Mouse (Mus musculus): ENCODE results near the gene Sptb. TPM values are rescaled to one million over a fixed set of nuclear protein-coding genes. Genes with fewer than 3 reads are reported as not detected.

Sptb gene
- polyA plus RNA-seq, 2 experiments, result 39.7 to 59.4 TPM

DNA sequence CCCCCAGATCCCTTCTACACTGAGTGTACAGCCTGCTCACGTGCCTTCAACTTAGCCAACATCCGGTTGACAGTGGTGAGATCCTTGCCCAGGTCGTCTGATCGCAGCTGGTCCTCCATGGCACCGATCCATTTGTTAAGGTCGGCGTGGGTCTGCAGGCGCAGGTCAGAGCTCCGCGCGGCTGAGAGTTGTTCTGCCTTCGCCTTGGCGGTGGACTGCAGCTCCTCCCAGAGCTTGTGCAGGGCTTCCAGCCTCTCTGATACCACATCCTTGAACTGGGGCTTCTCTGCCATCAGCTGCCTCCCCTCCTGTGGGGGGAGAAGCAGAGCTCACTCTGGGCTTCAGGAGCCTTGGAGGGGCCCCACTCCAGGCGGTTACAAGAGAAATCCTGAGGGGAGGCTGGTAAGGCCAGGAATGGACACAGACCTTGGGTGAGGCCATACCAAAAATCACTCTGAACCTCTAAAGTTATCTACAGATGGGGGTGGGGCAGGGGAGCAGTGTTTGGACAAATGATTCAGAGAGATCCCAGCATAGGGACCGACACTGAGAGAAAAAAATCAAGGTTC lies 101.3 kb downstream of the Sptb start:
- no peak for TF ChIP-seq CTCF (IDR thresholded peaks at IDR 0.05; ENCODE audit: low read depth)
- H3K9ac ChIP-seq (replicated peaks), result no peak overlapping the region
- no peaks in the 10 kb centered on the region for H3K4me1 ChIP-seq (replicated peaks; ENCODE audit: control insufficient read depth in 2 of 2, insufficient read depth in 2 of 2, low read length in 1 of 2)
- DNase-seq (ENCODE audit: low read depth in 3 of 3, low spot score in 3 of 3) (no peak), ATAC-seq (ENCODE audit: insufficient read depth) (no peak)
- H3K27ac ChIP-seq, result no peak overlapping the region
- H3K27me3 ChIP-seq (ENCODE audit: control insufficient read depth, insufficient read depth, low read length), result no peaks in the 10 kb centered on the region
- WGBS (ENCODE audit: insufficient replicate concordance), result 82% methylated on average over 15 of the region's 15 CpGs
- H3K36me3 ChIP-seq (replicated peaks; ENCODE audit: control insufficient read depth, insufficient read depth, low read depth), result peaks cover 100% of the 10 kb centered on the region
- H3K4me3 ChIP-seq (ENCODE audit: insufficient read depth in 1 of 2, low read depth in 2 of 2, low read length in 2 of 2), result no peak overlapping the region
- H3K4me2 ChIP-seq (ENCODE audit: low read depth), result no peak overlapping the region
- no peaks in the 10 kb centered on the region for H3K9me3 ChIP-seq (ENCODE audit: control insufficient read depth, low read length)

GRCm38 (mm10) chr12:76608241-76608640 lies 102.1 kb downstream of the Sptb start:
- Histone ChIP-seq H3K27me3 (ENCODE audit: control insufficient read depth, insufficient read depth, low read length) (no peaks in the 10 kb centered on the region), H3K4me3 (ENCODE audit: insufficient read depth in 1 of 2, low read depth in 2 of 2, low read length in 2 of 2) (no peak overlapping the region), H3K4me1 (replicated peaks; ENCODE audit: control insufficient read depth in 2 of 2, insufficient read depth in 2 of 2, low read length in 1 of 2) (no peaks in the 10 kb centered on the region), H3K9ac (replicated peaks) (no peak overlapping the region), H3K9me3 (ENCODE audit: control insufficient read depth, low read length) (no peaks in the 10 kb centered on the region), H3K36me3 (replicated peaks; ENCODE audit: control insufficient read depth, insufficient read depth, low read depth) (peaks cover 100% of the 10 kb centered on the region), H3K27ac (no peak overlapping the region), H3K4me2 (ENCODE audit: low read depth) (no peak overlapping the region)
- DNase-seq (ENCODE audit: low read depth in 3 of 3, low spot score in 3 of 3), result no peak
- WGBS (ENCODE audit: insufficient replicate concordance), result 88% methylated on average over 11 of the region's 11 CpGs
- no peak for ATAC-seq (ENCODE audit: insufficient read depth)
- TF ChIP-seq CTCF (IDR thresholded peaks at IDR 0.05; ENCODE audit: low read depth), result no peak
- no peak for TF ChIP-seq EP300 (IDR thresholded peaks at IDR 0.05; ENCODE audit: low read depth)

- DNase-seq (ENCODE audit: low read depth in 3 of 3, low spot score in 3 of 3), result no peak
- H3K27me3 ChIP-seq (ENCODE audit: control insufficient read depth, insufficient read depth, low read length), result no peaks in the 10 kb centered on the region
- H3K9ac ChIP-seq (replicated peaks), result no peak overlapping the region
- H3K4me2 ChIP-seq (ENCODE audit: low read depth), result no peak overlapping the region
- no peak overlapping the region for H3K27ac ChIP-seq
- ATAC-seq (ENCODE audit: insufficient read depth), result no peak
- no peaks in the 10 kb centered on the region for H3K4me1 ChIP-seq (replicated peaks; ENCODE audit: control insufficient read depth in 2 of 2, insufficient read depth in 2 of 2, low read length in 1 of 2)
- H3K4me3 ChIP-seq (ENCODE audit: insufficient read depth in 1 of 2, low read depth in 2 of 2, low read length in 2 of 2), result no peak overlapping the region
- WGBS (ENCODE audit: insufficient replicate concordance), result 70% methylated on average over 3 of the region's 3 CpGs
- H3K36me3 ChIP-seq (replicated peaks; ENCODE audit: control insufficient read depth, insufficient read depth, low read depth), result peaks cover 99% of the 10 kb centered on the region
- TF ChIP-seq EP300 (IDR thresholded peaks at IDR 0.05; ENCODE audit: low read depth), result no peak
- TF ChIP-seq CTCF (IDR thresholded peaks at IDR 0.05; ENCODE audit: low read depth), result 0 out of 2 replicates have a peak, but pooled peaks have one; percentile 12
- H3K9me3 ChIP-seq (ENCODE audit: control insufficient read depth, low read length), result no peaks in the 10 kb centered on the region
Measured at GRCm38 (mm10) chr12:76605837-76606236, 104.5 kb downstream of the Sptb start.

DNA sequence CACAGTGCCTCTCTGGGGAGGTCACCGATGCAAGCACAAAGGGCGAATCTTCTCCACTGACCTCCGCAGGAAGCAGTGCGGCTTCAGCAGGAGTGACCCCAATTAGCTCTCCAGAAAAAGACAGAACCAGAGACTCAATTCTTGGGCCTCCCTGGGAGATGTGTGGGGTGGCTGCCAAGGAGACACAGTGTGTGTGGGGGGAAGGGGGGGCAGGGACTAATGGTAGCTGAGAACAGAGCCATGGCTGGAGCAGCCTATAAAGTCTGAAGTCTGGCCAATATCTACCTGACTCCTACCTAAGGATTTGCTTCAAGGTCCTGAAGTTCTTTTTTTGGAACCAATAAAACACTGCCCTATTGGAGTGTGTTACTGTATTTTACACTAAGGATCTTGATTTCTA lies 105.8 kb downstream of the Sptb start:
- H3K27me3 ChIP-seq (ENCODE audit: control insufficient read depth, insufficient read depth, low read length), result no peaks in the 10 kb centered on the region
- no peak overlapping the region for H3K9ac ChIP-seq (replicated peaks)
- H3K36me3 ChIP-seq (replicated peaks; ENCODE audit: control insufficient read depth, insufficient read depth, low read depth), result peaks cover 99% of the 10 kb centered on the region
- no peak for DNase-seq (ENCODE audit: low read depth in 3 of 3, low spot score in 3 of 3)
- H3K27ac ChIP-seq, result no peak overlapping the region
- no peak for TF ChIP-seq EP300 (IDR thresholded peaks at IDR 0.05; ENCODE audit: low read depth)
- no peak for TF ChIP-seq CTCF (IDR thresholded peaks at IDR 0.05; ENCODE audit: low read depth)
- ATAC-seq (ENCODE audit: insufficient read depth), result no peak
- 93% methylated on average over 4 of the region's 4 CpGs for WGBS (ENCODE audit: insufficient replicate concordance)
- H3K4me2 ChIP-seq (ENCODE audit: low read depth), result no peak overlapping the region
- no peaks in the 10 kb centered on the region for H3K9me3 ChIP-seq (ENCODE audit: control insufficient read depth, low read length)
- no peak overlapping the region for H3K4me3 ChIP-seq (ENCODE audit: insufficient read depth in 1 of 2, low read depth in 2 of 2, low read length in 2 of 2)
- no peaks in the 10 kb centered on the region for H3K4me1 ChIP-seq (replicated peaks; ENCODE audit: control insufficient read depth in 2 of 2, insufficient read depth in 2 of 2, low read length in 1 of 2)

- 88% methylated on average over 9 of the region's 9 CpGs for WGBS (ENCODE audit: insufficient replicate concordance)
- no peaks in the 10 kb centered on the region for H3K27me3 ChIP-seq (ENCODE audit: control insufficient read depth, insufficient read depth, low read length)
- H3K4me1 ChIP-seq (replicated peaks; ENCODE audit: control insufficient read depth in 2 of 2, insufficient read depth in 2 of 2, low read length in 1 of 2), result no peaks in the 10 kb centered on the region
- no peak overlapping the region for H3K27ac ChIP-seq
- no peak overlapping the region for H3K4me2 ChIP-seq (ENCODE audit: low read depth)
- H3K9ac ChIP-seq (replicated peaks), result no peak overlapping the region
- peaks cover 99% of the 10 kb centered on the region for H3K36me3 ChIP-seq (replicated peaks; ENCODE audit: control insufficient read depth, insufficient read depth, low read depth)
- no peaks in the 10 kb centered on the region for H3K9me3 ChIP-seq (ENCODE audit: control insufficient read depth, low read length)
- DNase-seq (ENCODE audit: low read depth in 3 of 3, low spot score in 3 of 3) (no peak), ATAC-seq (ENCODE audit: insufficient read depth) (no peak)
- TF ChIP-seq EP300 (IDR thresholded peaks at IDR 0.05; ENCODE audit: low read depth) (no peak), CTCF (IDR thresholded peaks at IDR 0.05; ENCODE audit: low read depth) (no peak)
- H3K4me3 ChIP-seq (ENCODE audit: insufficient read depth in 1 of 2, low read depth in 2 of 2, low read length in 2 of 2), result no peak overlapping the region
Measured at GRCm38 (mm10) chr12:76603779-76604178, 106.6 kb downstream of the Sptb start.

Measured in liver, embryonic 14.5 days (tissue).